Mouse (Mus musculus) cerebellum, adult 2 months (tissue): ENCODE results near the gene Ctcf. TPM values are rescaled to one million over a fixed set of nuclear protein-coding genes. Genes with fewer than 3 reads are reported as not detected.

Experiments
- DNase-seq, 2 experiments: peaks; one replicate each; pipeline ENCODE4 v3.0.0; 2021
- H3K27ac ChIP-seq: fragments of 200-500 bp; 2 replicates; pipeline ENCODE4 v1.5.1; 2012; ENCODE audit warnings: low read length, control low read depth, inconsistent platforms; ENCODE audit not compliant: insufficient read depth
- H3K27me3 ChIP-seq: fragments of 200-500 bp; 2 replicates; pipeline ENCODE4 v1.6.1; 2012; ENCODE audit warnings: inconsistent platforms, mild to moderate bottlenecking, low read length, moderate library complexity; ENCODE audit not compliant: control insufficient read depth, insufficient read depth
- H3K4me1 ChIP-seq: fragments of 200-500 bp; 2 replicates; pipeline ENCODE4 v1.6.1; 2011; ENCODE audit warnings: low read length; ENCODE audit not compliant: control insufficient read depth, insufficient read depth
- H3K4me3 ChIP-seq: fragments of 200-500 bp; replicated peaks from 2 replicates; pipeline ENCODE3; 2011; ENCODE audit warnings: mild to moderate bottlenecking, low read depth, low read length, control low read depth; ENCODE audit not compliant: insufficient read depth
- CTCF ChIP-seq: fragments of 200-500 bp; IDR thresholded peaks from 2 replicates; pipeline ENCODE4 v1.5.1; 2011; ENCODE audit warnings: low read depth, mild to moderate bottlenecking, control low read depth, low read length, moderate library complexity, borderline replicate concordance; ENCODE audit not compliant: insufficient read depth
- POLR2A ChIP-seq: fragments of 200-500 bp; IDR thresholded peaks from 2 replicates; pipeline ENCODE4 v1.6.1; 2011; ENCODE audit warnings: low read length, control low read depth, borderline replicate concordance; ENCODE audit not compliant: insufficient read depth
- WGBS: fragments of 180-500 bp; shearing (Covaris S2); methylation state at CpG from one replicate; pipeline ENCODE4 v1.1.7; 2018; 5-methylcytosine and 5-hydroxymethylcytosine counted together
- polyA plus RNA-seq: library from polyadenylated mRNA; depleted of rRNA; stranded (reverse); fragments of >200 nt; gene quantifications from 2 replicates; pipeline ENCODE4 v1.2.3, GENCODE M21; 2012

Ctcf gene
- polyA plus RNA-seq, 1 experiment: 41.6 TPM

DNA sequence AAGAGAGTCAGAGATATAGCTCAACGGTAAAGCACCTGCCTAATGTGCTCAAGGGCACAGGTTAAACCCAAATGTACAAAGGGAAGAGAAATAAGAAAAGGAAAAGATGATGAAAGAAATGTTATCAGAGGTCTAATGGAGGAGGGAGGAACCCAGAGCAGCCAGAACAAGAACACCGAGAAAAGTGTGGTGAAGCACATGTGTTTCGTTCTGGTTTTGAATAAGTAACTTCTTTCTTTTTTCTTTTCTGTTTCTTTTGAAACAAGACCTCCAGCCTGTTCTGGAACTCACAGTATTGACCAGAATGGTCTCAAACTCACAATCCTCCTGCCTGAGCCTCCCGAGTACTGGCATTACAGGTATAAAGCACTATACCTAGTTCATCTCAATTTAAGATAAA is 7.0 kb upstream of the Ctcf start:
- no peak for TF ChIP-seq POLR2A
- no peak for TF ChIP-seq CTCF
- no peak for DNase-seq
- WGBS: 92% methylated on average over 4 of the region's 4 CpGs
- peaks cover 2% of the 10 kb centered on the region; the same call in 1 of the 2 replicates for H3K4me1 ChIP-seq
- H3K27ac ChIP-seq: no peak overlapping the region
- no peaks in the 10 kb centered on the region for H3K27me3 ChIP-seq
- H3K4me3 ChIP-seq: no peak overlapping the region

DNA sequence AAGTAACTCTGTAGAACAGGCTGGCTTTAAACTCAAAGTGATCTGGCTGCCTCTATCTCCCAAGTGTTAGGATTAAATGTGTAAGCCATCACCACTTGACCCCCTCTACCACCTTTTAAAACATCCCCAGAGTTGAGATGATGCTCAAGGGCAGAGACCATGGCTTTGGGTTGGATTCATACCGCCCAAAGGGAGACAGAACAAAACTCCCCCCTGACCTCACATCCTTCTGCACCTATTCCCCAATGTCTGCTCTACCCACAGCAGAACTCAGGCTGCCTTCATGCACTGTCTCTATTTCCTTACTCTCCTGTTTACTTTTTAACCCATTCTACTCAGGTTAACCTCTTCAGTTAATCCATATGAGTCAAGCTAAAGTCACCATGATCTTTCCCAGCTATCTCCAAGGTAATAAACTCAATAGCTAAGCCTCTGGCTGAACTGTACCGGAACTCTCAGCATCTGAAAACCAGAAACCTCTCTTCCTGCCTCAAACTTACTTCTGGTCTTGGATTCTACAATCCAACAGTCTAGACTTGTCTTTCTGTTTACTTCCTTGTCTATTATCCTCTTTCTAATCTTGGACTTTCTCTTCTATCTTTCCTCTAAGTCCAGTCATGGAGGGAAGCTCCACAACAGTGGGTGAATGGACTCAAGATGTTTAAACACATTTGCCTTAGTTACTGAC is 1.5 kb upstream of the Ctcf start:
- Histone ChIP-seq H3K27ac (no peak overlapping the region), H3K4me3 (no peak overlapping the region), H3K27me3 (no peaks in the 10 kb centered on the region), H3K4me1 (peaks cover 6% of the 10 kb centered on the region)
- 94% methylated on average over 2 of the region's 2 CpGs for WGBS
- no peak for DNase-seq
- TF ChIP-seq POLR2A (no peak), CTCF (no peak)

DNA sequence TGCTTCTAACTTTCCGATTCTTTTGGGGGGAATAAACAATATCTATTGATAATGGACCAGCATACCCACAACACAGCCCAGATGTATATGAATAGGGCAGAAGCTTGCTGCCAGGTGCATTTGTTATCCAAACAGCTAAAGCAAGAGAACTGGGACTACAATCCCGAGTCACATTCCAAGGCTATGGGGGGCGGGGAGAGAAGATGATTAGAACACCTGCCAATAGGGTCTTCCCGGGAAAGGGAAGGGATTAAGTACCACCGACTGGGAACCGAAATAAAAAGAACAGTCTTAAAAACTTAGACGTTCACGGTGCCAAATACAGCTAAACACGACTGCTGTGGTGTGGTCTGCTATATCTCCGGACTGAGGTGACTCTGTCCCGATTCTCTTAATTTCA is 887 bp upstream of the Ctcf start:
- Histone ChIP-seq H3K4me3 (peak overlapping the region; percentile 93), H3K27me3 (no peaks in the 10 kb centered on the region), H3K4me1 (peaks cover 6% of the 10 kb centered on the region), H3K27ac (peak overlapping the region; percentile 68)
- no peak for DNase-seq
- 3% methylated on average over 11 of the region's 11 CpGs for WGBS
- no peak for TF ChIP-seq POLR2A
- TF ChIP-seq CTCF: no peak

DNA sequence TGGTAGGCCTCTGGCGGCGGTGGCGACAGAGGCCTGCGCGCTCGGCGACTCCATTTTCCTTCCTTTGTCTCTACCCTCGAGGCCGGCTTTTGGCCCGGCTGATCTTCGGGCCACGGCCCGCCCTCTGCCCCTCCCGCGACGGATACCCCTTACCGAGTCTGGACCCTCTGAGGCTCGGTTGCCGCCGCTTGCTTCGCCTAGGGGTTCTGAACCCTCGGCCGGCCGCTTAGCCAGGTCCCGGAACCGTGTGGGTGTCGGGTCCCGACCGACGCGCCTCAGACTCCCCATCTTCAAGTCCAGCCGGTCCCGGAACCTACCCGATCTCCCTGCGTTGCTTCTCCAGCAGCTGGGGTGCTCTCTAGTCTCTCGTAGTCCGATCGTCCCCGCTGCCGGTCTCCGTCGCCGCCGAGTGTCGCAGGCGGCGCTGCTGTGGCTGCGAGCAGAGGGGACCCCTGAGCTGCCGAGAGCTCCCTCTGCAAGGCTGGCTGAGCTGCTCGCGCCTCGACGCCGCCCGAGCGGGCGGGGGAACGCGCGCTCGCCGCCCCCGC is 669 bp downstream of the Ctcf start, which contains the start of gene Agrp:
Agrp (minus strand) TSS at position 431 of the 548 bp plus-strand sequence.
- peak in 1 of 2 experiments; percentile 62 for DNase-seq
- Histone ChIP-seq H3K27ac (peak within 1 kb of the TSS; percentile 98), H3K27me3 (no peaks in the 10 kb centered on the region), H3K4me1 (peaks cover 6% of the 10 kb centered on the region), H3K4me3 (peak within 1 kb of the TSS; percentile 93)
- WGBS: 1% methylated on average over 63 of the region's 63 CpGs
- TF ChIP-seq CTCF (no peak), POLR2A (no peak)

DNA sequence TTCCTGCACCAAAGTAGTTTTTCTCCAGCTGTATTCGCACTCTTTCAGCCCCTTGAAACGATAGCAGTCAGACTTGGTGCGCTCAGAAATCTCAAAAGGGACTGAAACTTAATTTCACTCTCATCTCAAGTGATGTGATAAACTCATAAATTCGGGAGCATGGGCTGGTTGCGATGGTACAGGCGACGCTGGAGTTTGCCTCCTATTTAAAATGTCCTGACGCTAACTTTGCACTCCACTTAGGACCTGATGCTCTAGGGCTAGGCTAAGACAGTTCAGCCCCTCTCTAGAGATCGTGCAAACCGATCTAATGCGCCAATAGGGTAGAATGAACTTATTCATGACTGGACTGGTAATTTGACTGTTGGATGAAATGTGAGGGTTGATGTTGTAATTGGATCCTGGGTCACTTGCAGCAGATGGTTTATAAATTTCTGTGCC is 1.3 kb downstream of the Ctcf start:
- no peaks in the 10 kb centered on the region for H3K27me3 ChIP-seq
- TF ChIP-seq POLR2A: no peak
- no peak for TF ChIP-seq CTCF
- peak overlapping the region; percentile 91 for H3K27ac ChIP-seq
- H3K4me3 ChIP-seq: peak overlapping the region; percentile 93
- under 1% methylated on average over 11 of the region's 11 CpGs for WGBS
- no peak for DNase-seq
- H3K4me1 ChIP-seq: peaks cover 6% of the 10 kb centered on the region

DNA sequence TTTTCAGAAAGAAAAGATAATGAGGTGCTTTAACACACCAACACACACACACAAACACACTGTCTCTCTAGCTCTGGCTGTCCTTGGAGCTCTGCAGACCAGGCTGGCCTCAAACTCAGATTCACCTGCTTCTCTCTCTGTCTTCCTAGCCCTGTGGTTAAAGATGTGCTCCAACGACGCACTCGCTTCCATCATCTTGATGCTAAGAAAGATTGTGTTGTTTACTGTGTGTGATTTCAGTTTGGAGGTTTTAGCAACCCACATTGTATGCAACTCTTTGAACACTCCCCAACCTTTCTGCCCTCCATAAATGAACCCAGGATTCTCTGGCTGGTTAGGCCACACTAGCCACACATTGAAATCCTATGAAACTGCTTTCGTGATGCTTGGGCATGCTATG is 2.1 kb downstream of the Ctcf start:
- WGBS: 50% methylated on average over 4 of the region's 4 CpGs
- H3K4me3 ChIP-seq: peak overlapping the region; percentile 11
- H3K27ac ChIP-seq: no peak overlapping the region
- peaks cover 6% of the 10 kb centered on the region for H3K4me1 ChIP-seq
- no peaks in the 10 kb centered on the region for H3K27me3 ChIP-seq
- TF ChIP-seq POLR2A (no peak), CTCF (no peak)
- no peak for DNase-seq

DNA sequence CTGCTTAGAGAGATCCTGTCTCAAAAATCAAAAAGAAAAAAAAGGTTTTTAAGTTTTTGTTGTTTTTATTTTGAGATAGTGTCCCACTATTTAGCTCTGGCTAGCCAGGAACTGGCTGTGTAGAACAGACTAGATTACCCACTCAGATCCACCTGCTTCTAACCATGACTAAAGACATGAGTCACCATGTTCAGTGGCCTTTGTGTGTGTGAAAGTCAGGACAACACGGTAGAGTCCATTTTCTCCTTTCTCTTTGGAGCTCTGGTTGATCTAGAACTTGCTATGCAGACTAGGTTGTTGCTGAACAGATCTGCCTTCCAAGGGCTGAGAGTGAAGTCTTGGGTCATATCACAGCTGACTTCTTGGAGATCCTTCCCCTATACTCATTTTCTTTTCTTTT is 3.5 kb downstream of the Ctcf start:
- no peak for DNase-seq
- H3K4me3 ChIP-seq: no peak overlapping the region
- no peaks in the 10 kb centered on the region for H3K27me3 ChIP-seq
- H3K4me1 ChIP-seq: peaks cover 9% of the 10 kb centered on the region
- WGBS: 18% methylated on average over 1 of the region's 1 CpGs
- no peak overlapping the region; the same call in 1 of the 2 replicates for H3K27ac ChIP-seq
- TF ChIP-seq POLR2A (no peak), CTCF (no peak)

DNA sequence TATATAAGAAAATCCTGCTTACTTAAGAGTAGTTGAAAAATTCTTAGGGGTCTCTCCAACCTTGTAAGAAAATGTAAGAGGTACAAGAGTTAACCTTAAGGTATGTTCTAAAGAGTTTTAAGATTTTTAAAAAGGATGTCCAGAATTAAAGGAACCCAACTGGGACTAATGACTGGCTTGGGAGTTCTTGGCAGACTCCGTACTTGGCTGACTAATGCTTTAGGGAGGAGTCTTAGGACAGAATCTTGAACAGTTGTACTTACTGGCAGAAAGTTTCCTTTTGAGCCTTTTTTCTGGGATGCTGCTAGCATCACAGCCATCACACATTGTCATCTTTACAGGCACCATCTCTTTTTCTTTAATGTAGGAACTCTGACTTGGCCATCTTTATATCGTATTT is 4.1 kb downstream of the Ctcf start:
- DNase-seq: no peak
- Histone ChIP-seq H3K27ac (no peak overlapping the region), H3K4me3 (no peak overlapping the region), H3K4me1 (peaks cover 11% of the 10 kb centered on the region), H3K27me3 (no peaks in the 10 kb centered on the region)
- WGBS: 14% methylated on average over 2 of the region's 2 CpGs
- TF ChIP-seq POLR2A (no peak), CTCF (no peak)
